Comparison of ENCODE assay signal across 14 mouse cellular contexts in the genomic region with DNA sequence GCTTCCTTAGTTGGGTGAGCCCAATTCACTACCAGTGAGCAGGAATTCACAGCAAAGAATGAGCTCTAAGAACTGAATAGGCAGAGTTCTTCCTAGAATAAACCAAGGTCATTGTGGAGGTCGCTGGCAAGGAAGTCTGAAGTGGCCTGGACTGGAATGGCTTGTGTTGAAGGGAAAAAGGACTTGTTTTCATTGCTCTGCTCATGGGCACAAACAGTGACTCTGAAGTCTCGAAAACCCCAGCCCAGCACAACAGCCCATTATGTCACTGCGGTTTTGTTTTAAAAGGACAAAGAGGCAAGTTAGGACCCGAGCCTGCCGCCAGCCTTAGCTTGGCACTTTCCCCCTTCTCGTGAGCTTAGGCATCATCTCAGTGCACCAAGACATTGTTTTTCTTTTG. TPM values are rescaled to one million over a fixed set of nuclear protein-coding genes. Genes with fewer than 3 reads are reported as not detected.
DNase-seq lines count a peak whose midpoint lies in the region; ATAC-seq and TF ChIP-seq lines count a peak whose summit lies in the region.
"Had no signal": no experiment of that assay in that cellular context is flagged by ENCODE, and none has a peak within 500 bp of the region (broad histone marks: within the 10 kb centered on the region; RNA-seq: fewer than 3 reads in every experiment).

No protein-coding gene starts in this region.

- no peak for TF ChIP-seq CTCF in cerebellum, adult 2 months (IDR thresholded peaks at IDR 0.05; ENCODE audit: borderline replicate concordance, insufficient read depth, low read depth, low read length)

- H3K27ac ChIP-seq in cerebellum, adult 2 months (ENCODE audit: insufficient read depth, low read length) = peak overlapping the region; percentile 63; the same call in 1 of the 2 replicates
- 0 out of 2 replicates have a peak overlapping the region, but pooled peaks have one; percentile 40 for H3K27ac ChIP-seq in hindbrain, embryonic 13.5 days
- no peak overlapping the region for H3K27ac ChIP-seq in hindbrain, embryonic 16.5 days (ENCODE audit: low read depth, low read length)
- 0 out of 2 replicates have a peak overlapping the region, but pooled peaks have one; percentile 14 for H3K27ac ChIP-seq in neural tube, embryonic 13.5 days (replicated peaks)
- H3K27ac ChIP-seq: liver, embryonic 12.5 days; midbrain, embryonic 12.5 days had no signal

- H3K36me3 ChIP-seq in hindbrain, embryonic 13.5 days = 0 out of 2 replicates have a peak, but pooled peaks cover 3% of the 10 kb centered on the region
- no peaks in the 10 kb centered on the region for H3K36me3 ChIP-seq in hindbrain, embryonic 16.5 days (ENCODE audit: control insufficient read depth, insufficient read depth, low read length)
- H3K36me3 ChIP-seq in neural tube, embryonic 13.5 days = 0 out of 2 replicates have a peak, but pooled peaks cover 5% of the 10 kb centered on the region

- H3K9ac ChIP-seq in hindbrain, embryonic 13.5 days = no peak overlapping the region
- no peak overlapping the region for H3K9ac ChIP-seq in hindbrain, embryonic 16.5 days (ENCODE audit: low read depth, low read length)
- no peak overlapping the region for H3K9ac ChIP-seq in neural tube, embryonic 13.5 days
- H3K9ac ChIP-seq: liver, embryonic 12.5 days; midbrain, embryonic 12.5 days had no signal

- ATAC-seq in hindbrain, embryonic 13.5 days (ENCODE audit: low FRiP score) = no peak
- ATAC-seq in hindbrain, embryonic 16.5 days = no peak
- ATAC-seq in neural tube, embryonic 13.5 days (ENCODE audit: low read depth) = no peak
- ATAC-seq: liver, embryonic 12.5 days had no signal

- no peak for TF ChIP-seq POLR2A in cerebellum, adult 2 months (IDR thresholded peaks at IDR 0.05; ENCODE audit: borderline replicate concordance, insufficient read depth, low read length)

- DNase-seq in cerebellum, adult 2 months = peak in 1 of 2 experiments; percentile 28
- DNase-seq in cerebellum, postnatal 36 days = no peak
- no peak for DNase-seq in neural tube, embryonic 10.5 days (ENCODE audit: extremely low spot score, low spot score)
- DNase-seq in left cerebral cortex, adult 9 months (ENCODE audit: low spot score in 2 of 2) = peak; percentile 46 to 47
- no peak for DNase-seq in spleen, postnatal 4 days (ENCODE audit: low spot score in 2 of 2)
- DNase-seq: lung, postnatal 10 days; retina, postnatal 1 day; thymus, postnatal 25 days had no signal

- H3K4me2 ChIP-seq in hindbrain, embryonic 13.5 days = no peak overlapping the region
- H3K4me2 ChIP-seq in hindbrain, embryonic 16.5 days (ENCODE audit: low read length) = no peak overlapping the region
- no peak overlapping the region for H3K4me2 ChIP-seq in neural tube, embryonic 13.5 days
- H3K4me2 ChIP-seq: heart, embryonic 11.5 days; liver, embryonic 12.5 days; midbrain, embryonic 12.5 days had no signal

- no peaks in the 10 kb centered on the region for H3K4me1 ChIP-seq in cerebellum, adult 2 months (ENCODE audit: control insufficient read depth, insufficient read depth, low read length)
- H3K4me1 ChIP-seq in hindbrain, embryonic 13.5 days (replicated peaks) = 0 out of 2 replicates have a peak, but pooled peaks cover 2% of the 10 kb centered on the region
- H3K4me1 ChIP-seq in hindbrain, embryonic 16.5 days (ENCODE audit: control insufficient read depth, insufficient read depth, low read depth, low read length) = no peaks in the 10 kb centered on the region
- H3K4me1 ChIP-seq in neural tube, embryonic 13.5 days (replicated peaks) = 0 out of 2 replicates have a peak, but pooled peaks cover 6% of the 10 kb centered on the region

- 60% methylated on average over 6 of the region's 6 CpGs for WGBS in cerebellum, adult 2 months
- 24% methylated on average over 6 of the region's 6 CpGs for WGBS in hindbrain, embryonic 13.5 days
- 31% methylated on average over 6 of the region's 6 CpGs for WGBS in hindbrain, embryonic 16.5 days
- WGBS in neural tube, embryonic 13.5 days = 42% methylated on average over 6 of the region's 6 CpGs

- no peak overlapping the region for H3K4me3 ChIP-seq in cerebellum, adult 2 months (replicated peaks; ENCODE audit: insufficient read depth, low read depth, low read length)
- no peak overlapping the region for H3K4me3 ChIP-seq in hindbrain, embryonic 13.5 days
- no peak overlapping the region for H3K4me3 ChIP-seq in hindbrain, embryonic 16.5 days (ENCODE audit: low read length)
- no peak overlapping the region for H3K4me3 ChIP-seq in neural tube, embryonic 13.5 days
- H3K4me3 ChIP-seq: liver, embryonic 12.5 days; midbrain, embryonic 12.5 days had no signal

- no peaks in the 10 kb centered on the region for H3K27me3 ChIP-seq in cerebellum, adult 2 months (ENCODE audit: control insufficient read depth, insufficient read depth, low read length)
- H3K27me3 ChIP-seq in hindbrain, embryonic 13.5 days = no peaks in the 10 kb centered on the region
- no peaks in the 10 kb centered on the region for H3K27me3 ChIP-seq in hindbrain, embryonic 16.5 days (replicated peaks; ENCODE audit: control insufficient read depth, insufficient read depth, low read length)
- no peaks in the 10 kb centered on the region for H3K27me3 ChIP-seq in neural tube, embryonic 13.5 days
- H3K27me3 ChIP-seq: liver, embryonic 12.5 days; midbrain, embryonic 12.5 days had no signal

- H3K9me3 ChIP-seq in hindbrain, embryonic 13.5 days = no peaks in the 10 kb centered on the region
- no peaks in the 10 kb centered on the region for H3K9me3 ChIP-seq in hindbrain, embryonic 16.5 days (ENCODE audit: control insufficient read depth, low read length)
- no peaks in the 10 kb centered on the region for H3K9me3 ChIP-seq in neural tube, embryonic 13.5 days
- H3K9me3 ChIP-seq: liver, embryonic 12.5 days; midbrain, embryonic 12.5 days had no signal

RNA-seq across cellular contexts. Expression of a gene that starts 8.5 kb away (rescaled TPM):
- polyA plus RNA-seq in cerebellum, adult 2 months (2012; rRNA removed) = 5.6 and 6.8 TPM in 2 replicates
- 4.7 and 4.8 TPM in 2 replicates for polyA plus RNA-seq in hindbrain, embryonic 13.5 days (2015; fragmentation: Nextera tagmentation; extraction: Ambion mirVana)
- 5.7 and 7.7 TPM in 2 replicates for polyA plus RNA-seq in hindbrain, embryonic 16.5 days (2015; fragmentation: Nextera tagmentation; extraction: Ambion mirVana)
- polyA plus RNA-seq in neural tube, embryonic 13.5 days (2015; fragmentation: Nextera tagmentation; extraction: Ambion mirVana) = 6.3 and 6.5 TPM in 2 replicates

Comparison
In these comparisons a context has a peak if more than half of its experiments do, and no peak if none do; other contexts are left out.
1. DNase-seq: peak in left cerebral cortex, adult 9 months (2 of 2); none in cerebellum, postnatal 36 days (0 of 2), neural tube, embryonic 10.5 days (single experiment) and spleen, postnatal 4 days (0 of 2).